Mouse (Mus musculus) lung, embryonic 16.5 days (tissue): Measurements from ENCODE around the gene Calr3. TPM values are rescaled to one million over a fixed set of nuclear protein-coding genes. Genes with fewer than 3 reads are reported as not detected.
A peak's percentile ranks its signal among the peaks of the same experiment; 100 is the strongest.

Experiments used
- ATAC-seq: fragments of 200-750 bp; cut with Nextera tagmentation; 2 replicates; pipeline ENCODE4 v1.8.0; 2017; ENCODE audit warnings: low read depth, mild to moderate bottlenecking, moderate library complexity
- H3K27ac ChIP-seq: fragments of 300-500 bp; sonication (generic); 2 replicates; pipeline ENCODE4 v1.5.1; 2014; ENCODE audit warnings: mild to moderate bottlenecking, control low read depth, low read length
- H3K27me3 ChIP-seq: fragments of 300-500 bp; sonication (generic); 2 replicates; pipeline ENCODE4 v1.6.1; 2014; ENCODE audit warnings: low read depth, low read length, mixed read lengths; ENCODE audit not compliant: control insufficient read depth, insufficient read depth
- H3K36me3 ChIP-seq: fragments of 300-500 bp; sonication (generic); 2 replicates; pipeline ENCODE4 v1.6.1; 2014; ENCODE audit warnings: low read length; ENCODE audit not compliant: control insufficient read depth, insufficient read depth
- H3K4me1 ChIP-seq: fragments of 300-500 bp; sonication (generic); replicated peaks from 2 replicates; pipeline ENCODE4 v1.6.1; 2014; ENCODE audit warnings: low read length, mixed read lengths; ENCODE audit not compliant: control insufficient read depth, insufficient read depth
- H3K4me2 ChIP-seq: fragments of 300-500 bp; sonication (generic); 2 replicates; pipeline ENCODE4 v1.6.1; 2014; ENCODE audit warnings: low read depth, low read length, control low read depth
- H3K4me3 ChIP-seq: fragments of 300-500 bp; sonication (generic); 2 replicates; pipeline ENCODE4 v1.5.1; 2014; ENCODE audit warnings: mild to moderate bottlenecking, low read length, control low read depth
- H3K9ac ChIP-seq: fragments of 300-500 bp; sonication (generic); 2 replicates; pipeline ENCODE4 v1.6.1; 2014; ENCODE audit warnings: low read length, control low read depth
- H3K9me3 ChIP-seq: fragments of 300-500 bp; sonication (generic); 2 replicates; pipeline ENCODE4 v1.6.1; 2016; ENCODE audit warnings: low read length; ENCODE audit not compliant: control insufficient read depth
- WGBS: fragments of 180-500 bp; shearing (Covaris S2); extraction: QIAGEN DNeasy Blood & Tissue Kit; methylation state at CpG from one replicate; pipeline ENCODE4 v1.1.7; 2014; 5-methylcytosine and 5-hydroxymethylcytosine counted together
- polyA plus RNA-seq: library from polyadenylated mRNA; unstranded; fragments of >200 nt; fragmentation: Nextera tagmentation; extraction: Ambion mirVana; gene quantifications from 2 replicates; pipeline ENCODE4 v1.2.1, GENCODE M21; 2015

Gene Calr3
- polyA plus RNA-seq, result 1.8 and 2.1 TPM in 2 replicates

DNA sequence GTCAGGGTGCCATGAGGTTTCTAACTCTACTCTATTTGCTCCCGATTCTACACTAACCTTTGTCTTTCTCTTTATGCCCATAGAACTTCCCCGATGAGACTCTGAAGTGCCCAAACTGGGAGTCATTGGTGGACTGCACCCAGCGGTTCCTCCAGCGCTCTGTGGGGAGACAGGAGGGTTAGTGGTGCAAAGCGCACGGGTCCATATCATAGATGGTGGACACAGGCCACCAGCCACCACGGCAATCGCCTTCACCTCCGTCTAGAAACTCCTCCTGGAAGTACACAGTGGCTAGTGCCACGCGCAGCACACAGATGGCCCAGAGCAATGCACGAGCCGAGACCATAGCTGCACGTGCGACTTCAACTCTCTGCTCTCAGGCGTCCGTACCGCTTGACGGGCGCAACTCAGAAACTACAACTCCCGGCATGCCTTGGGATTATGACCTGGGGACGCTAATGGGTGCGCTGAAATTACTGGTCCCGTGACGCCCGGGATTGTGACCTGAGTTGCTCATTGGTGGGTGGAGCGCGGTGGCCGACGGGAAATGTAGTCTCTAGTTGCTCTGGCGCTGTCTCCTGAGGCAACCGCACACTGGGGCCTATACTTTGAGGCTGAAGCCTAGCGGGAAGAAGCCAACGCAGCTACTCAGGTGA, at the start of gene Calr3, which contains the start of gene 1700030K09Rik:
Calr3 (minus strand) TSS at position 533 of the 656 bp plus-strand sequence.
1700030K09Rik (plus strand) TSS at position 543 of the 656 bp plus-strand sequence.
- H3K27ac ChIP-seq, result peak within 1 kb of the TSS; percentile 11; the same call in 1 of the 2 replicates
- peak; percentile 100 for ATAC-seq

DNA sequence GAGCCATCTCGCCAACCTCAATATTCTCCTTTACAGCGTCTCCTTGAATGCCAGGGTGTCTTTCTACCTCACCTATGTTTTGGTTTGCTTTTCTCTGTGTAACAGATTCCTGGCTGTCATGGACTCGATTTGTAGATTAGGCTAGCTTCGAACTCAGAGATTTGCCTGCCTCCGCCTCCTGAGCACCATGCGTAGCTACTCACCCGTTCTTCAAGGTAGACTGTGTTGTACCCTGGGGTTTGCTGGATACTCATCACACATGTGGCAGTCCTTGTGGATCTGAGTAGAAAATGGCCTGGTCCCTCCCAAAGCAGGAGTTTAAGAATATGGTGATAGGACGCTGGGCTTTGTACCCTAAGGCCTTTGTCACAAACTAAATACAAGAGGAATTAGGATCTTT, 49.7 kb upstream of the Calr3 start:
- H3K27me3 ChIP-seq, result no peaks in the 10 kb centered on the region
- H3K9ac ChIP-seq, result peak overlapping the region; percentile 65
- WGBS, result 9% methylated on average over 8 of the region's 8 CpGs
- no peaks in the 10 kb centered on the region for H3K9me3 ChIP-seq
- ATAC-seq, result no peak
- H3K27ac ChIP-seq, result peak overlapping the region; percentile 60
- H3K4me3 ChIP-seq, result peak overlapping the region; percentile 96
- peaks cover 27% of the 10 kb centered on the region for H3K36me3 ChIP-seq
- peak overlapping the region; percentile 75 for H3K4me2 ChIP-seq
- peaks cover 22% of the 10 kb centered on the region for H3K4me1 ChIP-seq

More for the DNA sequence above, at the start of gene Calr3, which contains the start of gene 1700030K09Rik:
- H3K9me3 ChIP-seq, result no peaks in the 10 kb centered on the region
- no peaks in the 10 kb centered on the region; the same call in 1 of the 2 replicates for H3K36me3 ChIP-seq
- H3K9ac ChIP-seq, result peak within 1 kb of the TSS; percentile 85
- no peaks in the 10 kb centered on the region for H3K27me3 ChIP-seq
- H3K4me3 ChIP-seq, result peak within 1 kb of the TSS; percentile 62
- peak within 1 kb of the TSS; percentile 84 for H3K4me2 ChIP-seq
- WGBS, result 6% methylated on average over 34 of the region's 34 CpGs
- peaks cover 4% of the 10 kb centered on the region for H3K4me1 ChIP-seq

- H3K36me3 ChIP-seq, result peaks cover 33% of the 10 kb centered on the region
- under 1% methylated on average over 51 of the region's 56 CpGs for WGBS
- H3K27me3 ChIP-seq, result no peaks in the 10 kb centered on the region
- peak overlapping the region; percentile 75 for H3K4me2 ChIP-seq
- peak; percentile 99 for ATAC-seq
- H3K9ac ChIP-seq, result peak overlapping the region; percentile 90
- peak overlapping the region; percentile 60 for H3K27ac ChIP-seq
- H3K4me1 ChIP-seq, result peaks cover 22% of the 10 kb centered on the region
- peak overlapping the region; percentile 96 for H3K4me3 ChIP-seq
- H3K9me3 ChIP-seq, result no peaks in the 10 kb centered on the region
These were observed 49.0 kb upstream of the Calr3 start for GRCm38 (mm10) chr8:72492622-72493081.

DNA sequence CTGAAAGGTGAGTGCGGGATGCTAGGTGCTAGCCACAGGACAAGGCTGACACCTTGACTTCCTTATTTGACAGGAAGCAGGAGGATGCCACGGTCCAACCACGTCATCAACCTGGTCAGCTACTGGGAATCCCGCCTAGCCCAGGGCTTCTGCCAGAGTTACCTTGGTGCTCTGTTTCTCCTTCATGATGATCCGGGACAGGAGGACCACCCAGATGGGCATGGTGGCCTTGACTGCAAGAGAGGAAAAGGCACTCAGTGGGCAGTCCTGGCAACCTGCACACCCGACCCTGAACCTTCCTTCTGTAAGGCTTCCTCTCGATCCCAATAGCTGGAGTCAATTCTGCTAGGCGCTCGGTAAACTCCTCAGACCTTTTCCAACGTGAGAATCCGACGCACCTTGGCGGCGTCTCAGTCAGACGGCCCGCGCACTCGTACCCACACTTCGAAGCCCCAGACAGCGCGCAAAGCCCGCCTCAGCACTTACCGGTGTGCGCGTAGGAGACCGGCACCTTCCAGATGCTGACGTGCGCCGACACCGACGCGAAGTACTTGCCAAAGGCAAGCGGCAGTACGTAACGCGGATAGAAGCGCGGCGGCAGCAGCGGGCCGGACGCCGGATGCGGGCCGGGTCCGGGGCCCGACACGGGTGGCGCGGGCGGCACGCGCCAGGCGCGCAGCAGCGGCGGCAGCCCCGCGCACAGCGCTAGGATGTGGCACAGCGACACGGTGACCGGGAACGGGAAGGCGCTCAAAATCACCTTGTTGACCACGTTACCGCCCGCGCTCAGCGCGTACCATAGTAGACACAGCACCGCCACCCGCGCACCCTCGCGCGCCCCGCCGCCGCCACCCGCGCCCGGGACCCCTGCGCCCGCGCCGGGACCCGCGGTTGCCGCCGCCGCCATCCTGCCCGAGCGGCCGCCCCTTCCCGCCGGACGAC, 48.3 kb upstream of the Calr3 start, which contains the start of gene Slc35e1:
Slc35e1 (minus strand) TSS at position 935 of the 942 bp plus-strand sequence.
- H3K27ac ChIP-seq, result peak within 1 kb of the TSS; percentile 83
- peaks cover 33% of the 10 kb centered on the region for H3K36me3 ChIP-seq
- H3K9ac ChIP-seq, result peak within 1 kb of the TSS; percentile 90
- H3K9me3 ChIP-seq, result no peaks in the 10 kb centered on the region
- peak within 1 kb of the TSS; percentile 96 for H3K4me3 ChIP-seq
- ATAC-seq, result peak; percentile 43; the same call in 1 of the 2 replicates
- H3K27me3 ChIP-seq, result no peaks in the 10 kb centered on the region
- H3K4me2 ChIP-seq, result peak within 1 kb of the TSS; percentile 82
- H3K4me1 ChIP-seq, result peaks cover 22% of the 10 kb centered on the region
- under 1% methylated on average over 72 of the region's 98 CpGs for WGBS

GRCm38 (mm10) chr8:72491017-72491416, 47.3 kb upstream of the Calr3 start:
- no peaks in the 10 kb centered on the region for H3K9me3 ChIP-seq
- H3K9ac ChIP-seq, result peak overlapping the region; percentile 90; the same call in 1 of the 2 replicates
- WGBS, result 66% methylated on average over 2 of the region's 2 CpGs
- no peaks in the 10 kb centered on the region for H3K27me3 ChIP-seq
- H3K4me3 ChIP-seq, result peak overlapping the region; percentile 96
- H3K36me3 ChIP-seq, result peaks cover 34% of the 10 kb centered on the region
- no peak for ATAC-seq
- peak overlapping the region; percentile 82 for H3K4me2 ChIP-seq
- H3K27ac ChIP-seq, result no peak overlapping the region
- H3K4me1 ChIP-seq, result peaks cover 24% of the 10 kb centered on the region

GRCm38 (mm10) chr8:72487014-72487413, 43.3 kb upstream of the Calr3 start:
- no peak overlapping the region for H3K4me3 ChIP-seq
- H3K9ac ChIP-seq, result no peak overlapping the region
- ATAC-seq, result no peak
- H3K4me2 ChIP-seq, result no peak overlapping the region
- no peaks in the 10 kb centered on the region for H3K9me3 ChIP-seq
- peaks cover 19% of the 10 kb centered on the region for H3K4me1 ChIP-seq
- peaks cover 48% of the 10 kb centered on the region for H3K36me3 ChIP-seq
- H3K27me3 ChIP-seq, result no peaks in the 10 kb centered on the region
- no peak overlapping the region for H3K27ac ChIP-seq

- Histone ChIP-seq H3K4me3 (no peak overlapping the region), H3K4me2 (no peak overlapping the region), H3K36me3 (peaks cover 51% of the 10 kb centered on the region), H3K27ac (peak overlapping the region; percentile 37; the same call in 1 of the 2 replicates), H3K4me1 (peaks cover 8% of the 10 kb centered on the region; the same call in 1 of the 2 replicates), H3K27me3 (no peaks in the 10 kb centered on the region), H3K9ac (no peak overlapping the region), H3K9me3 (no peaks in the 10 kb centered on the region)
- 69% methylated on average over 6 of the region's 6 CpGs for WGBS
- peak; percentile 81 for ATAC-seq
These were observed 42.0 kb upstream of the Calr3 start for GRCm38 (mm10) chr8:72485456-72486199.

- Histone ChIP-seq H3K9me3 (peaks cover 5% of the 10 kb centered on the region; the same call in 1 of the 2 replicates), H3K36me3 (peaks cover 32% of the 10 kb centered on the region), H3K27ac (peak within 1 kb of the TSS; percentile 90), H3K4me1 (peaks cover 16% of the 10 kb centered on the region), H3K9ac (peak within 1 kb of the TSS; percentile 94), H3K4me2 (peak within 1 kb of the TSS; percentile 94), H3K27me3 (no peaks in the 10 kb centered on the region), H3K4me3 (peak within 1 kb of the TSS; percentile 94)
- WGBS, result 0% methylated on average over 80 of the region's 80 CpGs
- peak; percentile 97 for ATAC-seq
These were observed 31.3 kb upstream of the Calr3 start, which contains the start of gene Cherp for GRCm38 (mm10) chr8:72474826-72475546. Cherp (minus strand) TSS chr8:72475226.
